Mouse (Mus musculus) lung, embryonic 16.5 days (tissue): ENCODE data around the gene Ano5. TPM values are rescaled to one million over a fixed set of nuclear protein-coding genes. Genes with fewer than 3 reads are reported as not detected.

Experiments
- polyA plus RNA-seq: library from polyadenylated mRNA; unstranded; fragments of >200 nt; fragmentation: Nextera tagmentation; extraction: Ambion mirVana; gene quantifications from 2 replicates; pipeline ENCODE4 v1.2.1, GENCODE M21; 2015

The Ano5 gene
- polyA plus RNA-seq, 1 experiment from 2014 or later = 0.01 TPM

Other genes starting within 250 kb of the Ano5 start
- gene Slc17a6, start 111.0 kb downstream of the Ano5 start, polyA plus RNA-seq = 0.05 and 0.33 TPM in 2 replicates